Mouse (Mus musculus) forebrain, embryonic 14.5 days (tissue): ENCODE results near the gene 1700029I15Rik. TPM values are rescaled to one million over a fixed set of nuclear protein-coding genes. Genes with fewer than 3 reads are reported as not detected.
A peak's percentile ranks its signal among the peaks of the same experiment; 100 is the strongest.

Experiments used
- ATAC-seq: fragments of 200-750 bp; cut with Nextera tagmentation; 2 replicates; pipeline ENCODE4 v1.8.0; 2017; ENCODE audit warnings: mild to moderate bottlenecking, moderate library complexity
- DNase-seq: peaks from one replicate; pipeline ENCODE4 v3.0.0-alpha.2; 2015; ENCODE audit warnings: low spot score
- H3K27ac ChIP-seq: fragments of 300-500 bp; sonication (generic); 2 replicates; pipeline ENCODE4 v1.5.1; 2014; ENCODE audit warnings: low read depth, mild to moderate bottlenecking, control low read depth, low read length, moderate library complexity
- H3K27me3 ChIP-seq: fragments of 300-500 bp; sonication (generic); replicated peaks from 2 replicates; pipeline ENCODE4 v1.6.1; 2014; ENCODE audit warnings: low read length, control low read depth, mixed read lengths; ENCODE audit not compliant: control insufficient read depth, insufficient read depth
- H3K36me3 ChIP-seq: fragments of 300-500 bp; sonication (generic); 2 replicates; pipeline ENCODE4 v1.6.1; 2014; ENCODE audit warnings: low read length, control low read depth; ENCODE audit not compliant: control insufficient read depth, insufficient read depth
- H3K4me1 ChIP-seq: fragments of 300-500 bp; sonication (generic); 2 replicates; pipeline ENCODE4 v1.6.1; 2014; ENCODE audit warnings: antibody characterized with exemption, low read length, control low read depth; ENCODE audit not compliant: control insufficient read depth, insufficient read depth
- H3K4me2 ChIP-seq: fragments of 300-500 bp; sonication (generic); 2 replicates; pipeline ENCODE4 v1.6.1; 2014; ENCODE audit warnings: mild to moderate bottlenecking, control low read depth, low read length
- H3K4me3 ChIP-seq: fragments of 300-500 bp; sonication (generic); 2 replicates; pipeline ENCODE4 v1.5.1; 2014; ENCODE audit warnings: low read depth, low read length, control low read depth
- H3K9ac ChIP-seq: fragments of 300-500 bp; sonication (generic); 2 replicates; pipeline ENCODE4 v1.6.1; 2014; ENCODE audit warnings: mild to moderate bottlenecking, low read length, control low read depth, moderate library complexity
- H3K9me3 ChIP-seq: fragments of 300-500 bp; sonication (generic); replicated peaks from 2 replicates; pipeline ENCODE4 v1.6.1; 2016; ENCODE audit warnings: low read length, control low read depth, mixed read lengths; ENCODE audit not compliant: control insufficient read depth
- WGBS: fragments of 180-500 bp; shearing (Covaris S2); extraction: QIAGEN DNeasy Blood & Tissue Kit; methylation state at CpG from one replicate; pipeline ENCODE4 v1.1.7; 2014; 5-methylcytosine and 5-hydroxymethylcytosine counted together
- polyA plus RNA-seq: library from polyadenylated mRNA; unstranded; fragments of >200 nt; fragmentation: Nextera tagmentation; extraction: Ambion mirVana; gene quantifications from 2 replicates; pipeline ENCODE4 v1.2.1, GENCODE M21; 2014

The 1700029I15Rik gene
- polyA plus RNA-seq, 1 experiment from 2014 or later: 3.7 TPM

DNA sequence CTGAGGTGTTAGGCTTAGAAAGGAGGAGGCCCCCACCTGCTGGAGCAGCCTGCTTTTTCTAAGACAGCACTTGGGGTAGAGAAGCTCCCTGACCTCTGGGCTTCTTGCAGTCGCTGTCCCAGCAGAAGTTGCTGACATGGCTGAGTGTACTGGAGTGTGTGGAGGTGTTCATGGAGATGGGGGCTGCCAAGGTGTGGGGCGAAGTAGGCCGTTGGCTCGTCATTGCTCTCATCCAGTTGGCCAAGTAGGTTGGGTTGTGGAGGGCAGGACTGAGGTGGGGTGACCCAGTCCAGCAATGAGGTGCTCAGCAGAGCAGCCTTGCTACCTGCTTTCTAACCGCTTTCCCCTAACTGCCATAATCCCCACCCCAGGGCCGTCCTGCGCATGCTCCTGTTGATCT is 5.0 kb upstream of the 1700029I15Rik start:
- Histone ChIP-seq H3K9ac (no peak overlapping the region), H3K4me3 (no peak overlapping the region), H3K36me3 (peaks cover 48% of the 10 kb centered on the region), H3K27me3 (no peaks in the 10 kb centered on the region), H3K9me3 (no peaks in the 10 kb centered on the region), H3K4me1 (peaks cover 25% of the 10 kb centered on the region), H3K4me2 (no peak overlapping the region), H3K27ac (no peak overlapping the region)
- no peak for ATAC-seq
- DNase-seq: no peak
- 95% methylated on average over 7 of the region's 7 CpGs for WGBS

DNA sequence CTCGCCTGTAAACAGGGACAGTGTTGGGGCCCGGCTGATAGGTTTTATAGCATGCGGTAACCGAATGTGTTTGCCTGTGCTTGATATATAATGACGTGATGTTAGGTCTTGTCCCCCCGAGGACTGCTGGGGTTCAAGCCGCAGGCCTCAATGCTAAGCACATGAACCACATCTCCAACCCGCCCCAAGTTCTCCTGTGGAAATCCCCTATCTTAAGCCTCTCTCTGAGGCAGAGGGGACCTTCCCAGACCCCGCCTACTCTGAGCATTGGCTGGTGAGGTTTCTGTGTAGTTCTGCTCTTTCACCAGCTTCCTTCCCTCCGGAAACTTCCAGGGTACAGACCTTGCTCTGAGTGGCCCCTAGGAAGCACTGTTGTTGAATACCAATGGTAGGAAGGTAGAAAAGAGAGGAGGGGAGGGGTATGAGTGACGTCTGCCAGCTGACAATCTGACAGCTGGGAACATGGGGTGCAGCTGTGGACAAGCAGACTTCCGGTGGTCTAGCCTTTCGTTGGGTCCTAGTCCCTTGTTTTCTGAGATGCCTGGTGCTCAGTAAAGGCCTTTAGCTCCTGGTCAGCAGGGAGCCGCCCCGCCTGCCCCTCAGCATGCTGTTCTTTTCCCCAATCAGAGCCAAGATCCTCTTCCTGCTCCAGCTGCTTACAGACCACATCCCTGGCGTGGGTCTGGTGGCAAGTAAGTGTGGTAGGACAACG is 2.4 kb upstream of the 1700029I15Rik start:
- no peak for ATAC-seq
- DNase-seq: no peak
- H3K9me3 ChIP-seq: no peaks in the 10 kb centered on the region
- no peaks in the 10 kb centered on the region for H3K27me3 ChIP-seq
- H3K27ac ChIP-seq: no peak overlapping the region
- H3K36me3 ChIP-seq: peaks cover 74% of the 10 kb centered on the region
- peaks cover 8% of the 10 kb centered on the region for H3K4me1 ChIP-seq
- H3K9ac ChIP-seq: no peak overlapping the region
- 82% methylated on average over 17 of the region's 17 CpGs for WGBS
- H3K4me3 ChIP-seq: no peak overlapping the region
- H3K4me2 ChIP-seq: no peak overlapping the region

DNA sequence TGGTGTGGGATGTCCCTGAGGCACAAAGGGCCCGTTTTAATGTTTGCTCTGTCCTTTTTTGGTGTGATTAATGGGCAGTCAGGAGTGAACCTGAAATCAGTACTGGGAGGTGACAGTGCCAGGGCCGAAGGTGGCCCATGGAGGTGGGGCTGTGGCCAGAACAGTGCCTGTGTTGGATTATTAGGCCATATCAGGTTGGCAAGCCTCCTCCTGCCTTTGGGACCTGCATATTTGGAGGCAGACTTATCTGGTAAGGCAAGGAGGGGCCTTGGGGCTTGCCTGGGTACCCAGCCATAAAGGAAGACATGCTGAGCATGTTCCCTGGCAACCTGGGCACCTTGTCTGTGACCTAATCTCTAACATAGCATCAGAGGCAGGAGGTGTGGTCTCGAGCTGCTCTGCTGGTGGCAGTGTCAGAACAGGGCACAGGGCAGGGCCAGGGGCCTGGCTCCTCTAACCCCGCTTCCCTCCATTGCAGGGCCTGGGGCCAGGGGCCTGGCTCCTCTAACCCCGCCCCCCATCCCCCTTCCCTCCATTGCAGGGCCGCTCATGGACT is 1.8 kb upstream of the 1700029I15Rik start:
- H3K9ac ChIP-seq: no peak overlapping the region
- H3K27me3 ChIP-seq: no peaks in the 10 kb centered on the region
- peaks cover 7% of the 10 kb centered on the region for H3K4me1 ChIP-seq
- ATAC-seq: no peak
- no peak for DNase-seq
- 83% methylated on average over 6 of the region's 6 CpGs for WGBS
- no peak overlapping the region for H3K27ac ChIP-seq
- H3K4me3 ChIP-seq: no peak overlapping the region
- peaks cover 80% of the 10 kb centered on the region for H3K36me3 ChIP-seq
- no peak overlapping the region for H3K4me2 ChIP-seq
- H3K9me3 ChIP-seq: no peaks in the 10 kb centered on the region

DNA sequence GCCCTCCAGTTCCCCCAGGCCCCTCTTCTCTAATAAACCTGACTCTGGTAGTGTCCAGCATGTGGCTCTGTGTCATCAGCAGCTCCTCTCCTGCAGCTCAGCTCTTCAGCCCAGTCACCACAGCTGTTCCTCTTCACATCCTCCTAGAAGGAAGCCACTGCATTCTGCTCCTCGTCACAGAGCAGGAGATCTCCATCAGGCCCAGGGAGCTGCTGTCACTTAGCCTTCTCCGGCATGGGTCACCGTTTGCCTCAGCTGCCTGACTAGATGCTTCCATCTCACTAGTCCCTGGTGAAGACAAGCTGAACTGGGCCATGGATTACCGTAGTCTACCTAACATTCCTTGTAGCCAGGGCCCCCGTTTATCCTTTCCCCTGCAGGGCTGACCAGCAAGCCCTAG is 1.2 kb upstream of the 1700029I15Rik start:
- 93% methylated on average over 5 of the region's 5 CpGs for WGBS
- no peak overlapping the region for H3K9ac ChIP-seq
- H3K36me3 ChIP-seq: peaks cover 86% of the 10 kb centered on the region
- H3K9me3 ChIP-seq: no peaks in the 10 kb centered on the region
- no peak overlapping the region for H3K4me2 ChIP-seq
- peaks cover 1% of the 10 kb centered on the region for H3K4me1 ChIP-seq
- DNase-seq: no peak
- ATAC-seq: no peak
- H3K27ac ChIP-seq: no peak overlapping the region
- no peak overlapping the region for H3K4me3 ChIP-seq
- H3K27me3 ChIP-seq: no peaks in the 10 kb centered on the region

DNA sequence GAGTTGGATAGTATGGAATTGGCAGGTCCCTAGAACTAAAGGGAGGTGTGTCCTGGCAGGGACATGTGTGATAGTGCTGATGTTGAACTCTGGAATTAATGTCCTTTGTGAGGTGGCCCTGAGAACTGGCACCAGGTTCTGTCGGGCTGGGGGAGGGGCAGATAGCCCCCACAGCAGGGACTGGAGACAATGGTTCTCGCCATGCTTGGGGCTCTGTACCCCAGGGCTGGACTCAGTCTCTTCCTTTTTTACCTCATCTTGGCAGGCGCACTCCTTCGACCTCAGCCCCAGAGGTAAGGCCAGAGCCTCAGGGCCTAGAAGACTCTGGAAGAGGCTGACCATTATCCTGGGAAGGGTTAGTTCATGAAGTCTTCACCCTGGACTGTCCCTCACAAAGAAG is 421 bp downstream of the 1700029I15Rik start:
- H3K27ac ChIP-seq: no peak overlapping the region

DNA sequence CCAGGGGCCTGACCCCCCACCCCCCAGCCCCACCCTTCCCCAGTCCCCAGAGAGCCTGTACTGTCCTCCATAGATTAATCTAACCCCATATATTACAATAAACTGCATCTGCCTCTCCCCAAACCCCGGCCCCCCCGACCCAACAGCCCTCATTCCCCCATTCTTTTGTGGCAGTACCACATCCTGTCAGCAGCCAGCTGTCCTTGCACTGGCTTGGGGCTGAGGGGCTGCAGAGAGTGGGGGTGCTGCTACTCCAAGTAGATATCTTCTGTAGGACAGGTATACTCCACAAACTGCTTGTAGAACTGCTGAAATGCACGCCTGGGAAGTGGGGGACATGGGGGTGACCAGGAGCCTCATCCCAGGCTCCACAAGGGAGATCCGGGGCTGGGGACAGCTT is 1.8 kb downstream of the 1700029I15Rik start:
- no peak for DNase-seq
- Histone ChIP-seq H3K9me3 (no peaks in the 10 kb centered on the region), H3K27me3 (no peaks in the 10 kb centered on the region), H3K4me3 (no peak overlapping the region), H3K36me3 (peaks cover 85% of the 10 kb centered on the region), H3K4me2 (no peak overlapping the region), H3K9ac (no peak overlapping the region), H3K27ac (no peak overlapping the region), H3K4me1 (peaks cover 11% of the 10 kb centered on the region)
- no peak for ATAC-seq
- WGBS: 81% methylated on average over 4 of the region's 4 CpGs

More for the DNA sequence above, 421 bp downstream of the 1700029I15Rik start:
- Histone ChIP-seq H3K4me3 (no peak overlapping the region), H3K4me2 (no peak overlapping the region), H3K9ac (no peak overlapping the region), H3K27me3 (no peaks in the 10 kb centered on the region), H3K4me1 (peaks cover 4% of the 10 kb centered on the region), H3K9me3 (no peaks in the 10 kb centered on the region), H3K36me3 (peaks cover 98% of the 10 kb centered on the region)
- DNase-seq (no peak), ATAC-seq (no peak)
- WGBS: 97% methylated on average over 4 of the region's 4 CpGs

DNA sequence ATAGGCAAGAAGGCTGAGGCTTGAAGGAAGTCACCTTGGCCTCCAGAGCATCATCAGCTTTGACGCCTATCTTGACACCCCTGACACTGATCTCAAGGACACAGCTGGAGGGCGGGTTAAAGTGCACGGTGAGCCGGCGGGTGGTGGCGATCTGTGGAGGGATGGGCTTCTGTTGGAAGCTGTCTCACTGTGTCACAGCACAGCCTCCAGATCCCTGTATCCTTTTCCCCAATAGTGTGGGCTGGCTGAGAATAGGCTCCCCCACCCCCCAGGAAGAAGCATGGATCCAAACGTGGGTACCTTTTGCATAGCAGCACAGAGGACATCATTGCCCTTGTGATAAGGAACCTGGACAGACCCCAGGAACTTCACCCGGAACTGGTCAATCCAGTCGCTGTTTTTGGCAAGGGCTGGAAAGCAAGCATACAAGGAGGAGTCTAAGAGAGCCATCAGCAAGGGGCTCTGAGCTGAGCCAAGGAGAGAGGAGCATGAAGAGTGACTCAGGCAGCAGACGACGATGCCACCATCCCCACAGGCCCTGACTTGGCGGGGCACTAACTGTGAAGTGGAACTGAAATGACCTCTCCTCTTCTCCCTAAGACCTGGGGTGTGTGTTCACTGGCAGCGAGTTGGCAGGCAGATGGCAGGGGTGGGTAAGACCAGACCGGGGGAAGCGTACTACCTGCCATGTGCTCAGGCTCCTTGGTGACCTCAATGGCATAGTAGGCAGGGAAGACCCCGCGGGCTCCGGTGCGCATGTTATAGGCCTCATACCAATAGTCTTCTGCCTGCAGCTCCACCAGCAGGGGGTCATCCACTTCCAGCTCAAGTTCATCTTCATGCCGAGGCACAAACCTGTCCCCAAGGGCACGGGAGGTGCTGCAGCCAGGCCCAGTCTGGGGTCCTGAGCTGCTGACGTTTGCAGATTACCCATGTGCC is 3.0 kb downstream of the 1700029I15Rik start:
- H3K27ac ChIP-seq: no peak overlapping the region
- H3K4me1 ChIP-seq: peaks cover 19% of the 10 kb centered on the region
- ATAC-seq: no peak
- DNase-seq: no peak
- 92% methylated on average over 22 of the region's 22 CpGs for WGBS
- H3K36me3 ChIP-seq: peaks cover 72% of the 10 kb centered on the region
- H3K27me3 ChIP-seq: no peaks in the 10 kb centered on the region
- no peak overlapping the region for H3K4me2 ChIP-seq
- H3K9me3 ChIP-seq: no peaks in the 10 kb centered on the region
- no peak overlapping the region for H3K4me3 ChIP-seq
- H3K9ac ChIP-seq: no peak overlapping the region

DNA sequence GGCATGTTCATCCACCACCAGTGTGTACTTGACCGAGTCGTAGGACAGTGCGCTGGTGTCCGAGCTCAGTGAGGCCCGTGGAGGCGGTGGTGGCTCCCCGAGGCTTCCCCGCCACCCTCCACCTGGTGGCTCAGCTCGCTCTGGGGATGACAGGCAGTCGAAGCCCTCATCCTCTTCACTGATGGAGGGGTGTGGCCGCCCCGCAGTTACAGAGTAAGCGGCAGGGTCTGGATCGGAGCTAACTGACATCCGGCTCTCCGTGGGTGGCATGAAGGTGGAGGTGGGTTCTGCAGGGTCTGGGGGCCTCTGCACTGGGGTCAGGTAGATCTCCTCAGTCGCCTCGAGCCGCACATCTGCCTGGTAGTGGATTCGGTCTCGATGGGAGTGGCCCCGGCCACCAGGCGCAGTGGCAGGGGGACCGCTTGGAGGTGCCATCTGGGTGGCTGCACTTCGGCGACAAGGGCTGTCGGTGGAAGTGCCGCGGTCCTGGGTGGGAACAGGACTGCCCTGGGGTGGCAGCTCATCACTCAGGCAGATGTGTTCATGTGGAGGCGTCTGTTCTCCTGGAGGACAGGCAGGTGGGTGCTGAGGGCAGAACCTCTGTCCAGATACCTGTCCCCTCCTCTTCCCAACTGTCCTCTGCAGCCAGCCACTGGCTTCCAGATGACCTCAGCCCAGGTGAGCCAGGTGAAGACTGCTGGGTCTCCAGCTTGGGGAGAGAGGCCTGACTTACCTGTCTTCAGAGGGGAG is 4.7 kb downstream of the 1700029I15Rik start:
- ATAC-seq: no peak
- Histone ChIP-seq H3K4me3 (0 out of 2 replicates have a peak overlapping the region, but pooled peaks have one; percentile 79), H3K9ac (peak overlapping the region; percentile 89; the same call in 1 of the 2 replicates), H3K4me2 (peak overlapping the region; percentile 84; the same call in 1 of the 2 replicates), H3K27ac (no peak overlapping the region), H3K9me3 (no peaks in the 10 kb centered on the region), H3K36me3 (peaks cover 57% of the 10 kb centered on the region), H3K4me1 (peaks cover 33% of the 10 kb centered on the region), H3K27me3 (no peaks in the 10 kb centered on the region)
- WGBS: 93% methylated on average over 30 of the region's 30 CpGs
- DNase-seq: no peak
